Mouse (Mus musculus) embryonic fibroblast, embryonic 13.5 days (primary cell): Measurements from ENCODE around the gene Hook2.

Experiments
- CTCF ChIP-seq: IDR thresholded peaks from 2 replicates; pipeline ENCODE4 v1.5.1; 2011; ENCODE audit warnings: mild to moderate bottlenecking, control low read depth, low read length, moderate library complexity, borderline replicate concordance; ENCODE audit not compliant: insufficient read depth
- POLR2A ChIP-seq: IDR thresholded peaks from 2 replicates; pipeline ENCODE4 v1.6.1; 2011; ENCODE audit warnings: low read depth, mild to moderate bottlenecking, control low read depth, low read length, moderate library complexity

DNA sequence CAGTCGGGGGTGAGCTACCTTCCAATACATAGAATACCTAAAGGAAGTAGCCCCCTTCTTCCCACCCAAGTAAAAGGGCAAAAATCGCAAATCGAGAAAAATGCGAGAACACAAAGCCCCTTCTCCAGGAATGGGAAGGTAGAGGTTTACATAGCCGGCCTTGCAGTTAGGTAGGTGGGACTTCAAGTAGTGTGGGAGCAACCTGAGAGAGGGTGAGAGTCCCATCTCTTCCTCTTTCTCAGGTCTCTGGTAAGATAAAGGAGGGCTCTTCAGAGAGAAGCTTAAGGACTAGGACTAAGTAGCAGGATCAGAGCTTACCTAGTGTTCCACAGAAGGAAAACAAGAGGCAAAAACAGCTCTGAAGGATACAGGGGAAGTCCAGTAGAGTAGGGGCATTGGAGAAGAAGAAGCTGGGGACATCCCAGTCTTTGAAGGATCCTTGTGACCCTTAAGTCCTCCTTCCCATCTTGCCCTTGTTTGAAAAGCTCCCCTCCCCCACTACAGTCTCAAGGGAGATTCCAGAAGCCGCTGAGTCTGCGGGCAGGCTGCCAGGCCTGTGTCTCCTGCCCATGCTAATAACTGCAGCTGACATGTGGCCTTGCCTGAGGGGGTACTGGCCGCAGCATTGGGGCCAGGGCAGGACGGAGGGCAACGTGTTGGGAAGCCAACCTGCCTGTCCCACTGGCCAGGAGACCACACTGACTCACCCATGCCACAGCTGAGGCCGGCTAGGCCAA, 9.6 kb upstream of the Hook2 start:
- peak; percentile 41; the same call in 1 of the 2 replicates for TF ChIP-seq POLR2A
- no peak for TF ChIP-seq CTCF
